Mouse (Mus musculus) CH12.LX (cell line): ENCODE data around the gene Ccl7.

Experiments used
- CTCF ChIP-seq, 2 experiments: IDR thresholded peaks in 1 of 2; conservative IDR thresholded peaks in 1 of 2; 2 replicates each; pipeline ENCODE4 v1.5.1; 2011 to 2012; ENCODE audit warnings: low read depth in 2 of 2, low read length in 2 of 2, improper control_type of control experiment in 1 of 2, inconsistent platforms in 1 of 2, mild to moderate bottlenecking in 1 of 2, moderate library complexity in 1 of 2
- EP300 ChIP-seq: IDR thresholded peaks from 2 replicates; pipeline ENCODE4 v1.6.1; 2011; ENCODE audit warnings: low read length, improper control_type of control experiment
- KAT2A ChIP-seq: IDR thresholded peaks from 2 replicates; pipeline ENCODE4 v1.6.1; 2012; ENCODE audit warnings: low read length, improper control_type of control experiment, inconsistent platforms; ENCODE audit not compliant: insufficient replicate concordance
- MAFK ChIP-seq: IDR thresholded peaks from 2 replicates; pipeline ENCODE4 v1.6.1; 2011; ENCODE audit warnings: low read length, improper control_type of control experiment; ENCODE audit not compliant: insufficient replicate concordance
- MEF2A ChIP-seq: IDR thresholded peaks from 2 replicates; pipeline ENCODE4 v1.6.1; 2014; ENCODE audit warnings: low read depth, mild to moderate bottlenecking, inconsistent platforms, low read length, improper control_type of control experiment, borderline replicate concordance
- MYC ChIP-seq: IDR thresholded peaks from 2 replicates; pipeline ENCODE4 v1.6.1; 2011; ENCODE audit warnings: low read depth, mild to moderate bottlenecking, improper control_type of control experiment, low read length
- NELFE ChIP-seq: IDR thresholded peaks from 2 replicates; pipeline ENCODE4 v1.6.1; 2011; ENCODE audit warnings: low read depth, low read length, improper control_type of control experiment
- PAX5 ChIP-seq: IDR thresholded peaks from 2 replicates; pipeline ENCODE4 v1.6.1; 2012; ENCODE audit warnings: low read length, inconsistent platforms, mixed read lengths
- POLR2A ChIP-seq: IDR thresholded peaks from 2 replicates; pipeline ENCODE4 v1.6.1; 2011; ENCODE audit warnings: low read depth, mild to moderate bottlenecking, improper control_type of control experiment, low read length
- SIN3A ChIP-seq: IDR thresholded peaks from 2 replicates; pipeline ENCODE4 v1.6.1; 2012; ENCODE audit warnings: low read length, improper control_type of control experiment, inconsistent platforms
- TBP ChIP-seq: conservative IDR thresholded peaks from 2 replicates; pipeline ENCODE4 v1.6.1; 2011; ENCODE audit warnings: low read depth, low read length, improper control_type of control experiment
- TCF12 ChIP-seq: IDR thresholded peaks from 2 replicates; pipeline ENCODE4 v1.6.1; 2014; ENCODE audit warnings: low read depth, mild to moderate bottlenecking, inconsistent platforms, low read length, improper control_type of control experiment
- ZC3H11A ChIP-seq: IDR thresholded peaks from 2 replicates; pipeline ENCODE4 v1.6.1; 2012; ENCODE audit warnings: low read depth, mild to moderate bottlenecking, inconsistent platforms, low read length, improper control_type of control experiment
- ZNF384 ChIP-seq: IDR thresholded peaks from 2 replicates; pipeline ENCODE4 v1.6.1; 2012; ENCODE audit warnings: low read depth, low read length, improper control_type of control experiment, inconsistent platforms

DNA sequence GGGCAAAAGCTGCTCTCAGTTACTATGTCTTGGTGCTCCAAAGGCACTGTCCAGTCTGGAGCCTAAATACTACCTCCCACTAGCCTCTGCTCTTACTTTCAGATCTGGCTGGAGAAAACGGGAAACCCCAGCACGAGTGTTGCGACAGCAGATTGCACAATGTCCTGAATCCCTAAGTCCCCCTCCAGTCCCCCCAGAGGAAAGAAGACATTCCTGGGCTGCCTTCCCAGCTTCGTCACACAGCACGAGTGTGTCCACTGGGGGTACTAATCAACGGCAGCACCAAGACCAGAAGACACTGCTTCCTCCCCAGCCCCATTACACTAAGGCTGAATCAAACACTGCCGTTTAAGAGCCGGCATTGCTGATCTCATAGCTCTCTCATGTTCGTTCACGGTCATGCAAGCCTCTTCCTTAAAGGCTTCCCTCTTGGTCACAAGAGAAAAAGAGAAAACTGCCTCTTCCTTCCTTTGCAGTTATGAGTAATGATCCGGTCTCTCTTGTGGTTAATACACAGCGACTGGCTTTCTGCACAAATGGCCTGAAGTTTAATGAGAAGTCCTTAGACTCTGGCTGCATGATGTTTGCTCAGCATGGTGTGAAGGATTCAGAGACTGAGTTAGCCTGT, 38.6 kb upstream of the Ccl7 start:
- no peak for TF ChIP-seq CTCF (conservative IDR thresholded peaks at IDR 0.05 in 1 of 2, IDR thresholded peaks at IDR 0.05 in 1 of 2; ENCODE audit: low read depth in 2 of 2, low read length in 2 of 2)
- no peak for TF ChIP-seq POLR2A
- no peak for TF ChIP-seq ZNF384
- no peak for TF ChIP-seq MAFK
- TF ChIP-seq KAT2A: no peak
- no peak for TF ChIP-seq MEF2A
- no peak for TF ChIP-seq MYC
- TF ChIP-seq EP300: no peak
- TF ChIP-seq NELFE: no peak
- no peak for TF ChIP-seq SIN3A
- no peak for TF ChIP-seq ZC3H11A
- no peak for TF ChIP-seq TBP
- TF ChIP-seq TCF12: no peak
- no peak for TF ChIP-seq PAX5
